In the genomic region with DNA sequence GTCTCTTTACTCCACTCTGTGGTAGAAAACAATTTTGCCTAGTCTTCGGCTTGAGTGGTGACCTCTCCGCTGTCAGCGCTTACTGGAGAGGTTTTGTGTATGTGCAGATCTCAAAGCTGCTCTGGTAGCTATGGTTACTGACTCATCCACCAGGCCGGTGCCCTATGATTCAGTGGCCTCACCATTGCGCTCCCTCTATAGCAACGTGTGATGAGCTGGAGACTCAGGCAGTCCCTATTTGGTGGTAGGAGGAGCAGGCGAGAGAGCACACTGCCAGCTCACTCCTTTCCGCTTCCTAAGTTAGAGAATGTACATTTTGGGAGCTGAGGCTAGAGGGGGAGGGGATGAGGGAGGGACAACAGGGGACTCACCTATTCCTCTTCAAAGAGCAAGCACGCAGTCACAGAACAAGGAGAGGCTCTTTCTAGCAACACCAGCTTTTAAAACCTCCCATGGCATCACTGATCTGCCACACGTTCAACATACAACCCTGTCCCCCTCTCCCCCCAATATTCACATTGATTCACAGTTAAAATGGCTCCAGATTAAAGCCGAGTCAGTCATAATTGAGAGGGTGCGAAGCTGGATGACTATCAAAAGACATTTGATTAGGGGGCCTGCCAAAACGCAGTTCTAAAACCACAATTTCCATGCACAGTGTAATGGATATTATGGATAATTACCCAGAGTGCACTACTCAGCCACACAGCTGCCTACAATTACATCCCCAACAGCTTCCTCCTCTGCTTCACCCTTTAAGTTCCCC, we compare ENCODE assay signal across 10 mouse cellular contexts. TPM values are rescaled to one million over a fixed set of nuclear protein-coding genes. Genes with fewer than 3 reads are reported as not detected.
DNase-seq lines count a peak whose midpoint lies in the region; ATAC-seq lines count a peak whose summit lies in the region.
"Had no signal": no experiment of that assay in that cellular context is flagged by ENCODE, and none has a peak within 500 bp of the region (broad histone marks: within the 10 kb centered on the region; RNA-seq: fewer than 3 reads in every experiment).

No protein-coding gene starts in this region.

- 61% methylated on average over 13 of the region's 13 CpGs for WGBS in lung, embryonic 15.5 days
- WGBS in embryonic facial prominence, embryonic 12.5 days: 62% methylated on average over 13 of the region's 13 CpGs

- intact Hi-C loops in left cerebral cortex, postnatal 25 days (cut with DNase I): no loop called here

- DNase-seq in lung, adult 18-20 months: no peak
- peak; percentile 56 for DNase-seq in ZHBTc4 (ENCODE audit: low read depth, low spot score)
- peak; percentile 37 to 79 for DNase-seq in left cerebral cortex, postnatal 25 days (ENCODE audit: low spot score in 2 of 2)
- no peak for DNase-seq in urinary bladder, postnatal 10 days (ENCODE audit: low spot score)
- no peak for DNase-seq in cerebellum, postnatal 36 days
- DNase-seq in layer of hippocampus, adult 9-10 months (ENCODE audit: low spot score): no peak

- no peak overlapping the region for H3K4me2 ChIP-seq in lung, embryonic 15.5 days
- peak overlapping the region; percentile 13; the same call in 1 of the 2 replicates for H3K4me2 ChIP-seq in embryonic facial prominence, embryonic 12.5 days (replicated peaks)
- H3K4me2 ChIP-seq: midbrain, embryonic 12.5 days had no signal

- H3K9me3 ChIP-seq in lung, embryonic 15.5 days: no peaks in the 10 kb centered on the region
- H3K9me3 ChIP-seq in embryonic facial prominence, embryonic 12.5 days: no peaks in the 10 kb centered on the region
- H3K9me3 ChIP-seq: G1E; midbrain, embryonic 12.5 days had no signal

- H3K4me3 ChIP-seq in lung, embryonic 15.5 days: no peak overlapping the region
- no peak overlapping the region for H3K4me3 ChIP-seq in embryonic facial prominence, embryonic 12.5 days
- H3K4me3 ChIP-seq: midbrain, embryonic 12.5 days had no signal

- ATAC-seq in lung, embryonic 15.5 days (ENCODE audit: borderline replicate concordance, extremely low read depth, low FRiP score, low TSS enrichment): peak; percentile 73; the same call in 1 of the 2 replicates
- no peak for ATAC-seq in embryonic facial prominence, embryonic 12.5 days (ENCODE audit: insufficient number of reproducible peaks, insufficient read depth, low FRiP score, low TSS enrichment)

- no peaks in the 10 kb centered on the region for H3K27me3 ChIP-seq in lung, embryonic 15.5 days
- no peaks in the 10 kb centered on the region for H3K27me3 ChIP-seq in embryonic facial prominence, embryonic 12.5 days
- H3K27me3 ChIP-seq: midbrain, embryonic 12.5 days had no signal

- H3K36me3 ChIP-seq in lung, embryonic 15.5 days: peaks cover 38% of the 10 kb centered on the region
- H3K36me3 ChIP-seq in embryonic facial prominence, embryonic 12.5 days: peaks cover 14% of the 10 kb centered on the region; the same call in 1 of the 2 replicates
- H3K36me3 ChIP-seq: midbrain, embryonic 12.5 days had no signal

- no peak overlapping the region for H3K9ac ChIP-seq in lung, embryonic 15.5 days
- no peak overlapping the region for H3K9ac ChIP-seq in embryonic facial prominence, embryonic 12.5 days
- H3K9ac ChIP-seq: midbrain, embryonic 12.5 days had no signal

- no peaks in the 10 kb centered on the region for H3K4me1 ChIP-seq in lung, embryonic 15.5 days
- H3K4me1 ChIP-seq in embryonic facial prominence, embryonic 12.5 days: peaks cover 15% of the 10 kb centered on the region
- H3K4me1 ChIP-seq: midbrain, embryonic 12.5 days had no signal

- H3K27ac ChIP-seq in lung, embryonic 15.5 days: no peak overlapping the region
- H3K27ac ChIP-seq in embryonic facial prominence, embryonic 12.5 days: 0 out of 2 replicates have a peak overlapping the region, but pooled peaks have one; percentile 30
- H3K27ac ChIP-seq: midbrain, embryonic 12.5 days had no signal

RNA-seq across cellular contexts. Expression of a gene that starts 50.2 kb away (rescaled TPM):
- 167 TPM in 2 replicates for polyA plus RNA-seq in lung, embryonic 15.5 days (2015; fragmentation: Nextera tagmentation; extraction: Ambion mirVana)
- 39.5 and 39.8 TPM in 2 replicates for polyA plus RNA-seq in embryonic facial prominence, embryonic 12.5 days (2016; fragmentation: Nextera tagmentation; extraction: Ambion mirVana)
- total RNA-seq in left cerebral cortex, postnatal 25 days (2021): 100 to 1,000 TPM in 1 of 2 experiments, 10 to 100 TPM in 1; 83.3 to 107 TPM

Comparison
In these comparisons a context has a peak if more than half of its experiments do, and no peak if none do; other contexts are left out.
1. DNase-seq: peak in ZHBTc4 (single experiment) and left cerebral cortex, postnatal 25 days (2 of 2); none in lung, adult 18-20 months (0 of 2), urinary bladder, postnatal 10 days (single experiment), cerebellum, postnatal 36 days (0 of 2) and layer of hippocampus, adult 9-10 months (single experiment).